Mouse (Mus musculus) lung, postnatal 0 days (tissue): ENCODE results near the gene Lrrc38.

Source experiments
- CTCF ChIP-seq: IDR thresholded peaks from 2 replicates; pipeline ENCODE4 v1.5.1; 2016; ENCODE audit warnings: antibody characterized with exemption, mild to moderate bottlenecking
- EP300 ChIP-seq: IDR thresholded peaks from 2 replicates; pipeline ENCODE4 v1.6.1; 2016; ENCODE audit warnings: antibody characterized with exemption, mild to moderate bottlenecking, control low read depth

DNA sequence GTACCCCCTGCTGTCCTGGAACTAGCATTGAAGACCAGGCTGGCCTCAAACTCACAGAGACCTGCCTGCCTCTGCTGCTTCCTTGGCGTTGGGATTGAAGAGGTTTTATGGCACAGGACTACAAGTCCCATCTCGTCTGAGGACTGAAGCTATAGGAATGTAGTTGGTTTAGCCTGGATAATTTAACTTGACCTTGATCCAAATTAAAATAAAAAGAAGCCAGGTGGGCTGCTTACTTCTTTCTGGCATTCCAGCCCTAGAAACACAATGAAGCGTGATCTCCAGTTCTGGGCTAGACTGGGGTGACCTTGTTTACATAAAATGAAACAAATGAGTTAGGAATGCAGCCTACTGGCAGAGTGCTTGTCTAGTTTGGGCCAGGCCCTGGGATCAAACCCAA lies 64.6 kb downstream of the Lrrc38 start:
- TF ChIP-seq CTCF: no peak
- TF ChIP-seq EP300: no peak
